Mouse (Mus musculus) adrenal gland, adult 2 months (tissue): ENCODE data around the gene Ssbp2. TPM values are rescaled to one million over a fixed set of nuclear protein-coding genes. Genes with fewer than 3 reads are reported as not detected.

Source experiments
- DNase-seq: peaks from one replicate; pipeline ENCODE4 v3.0.0; 2021
- polyA plus RNA-seq: library from polyadenylated mRNA; depleted of rRNA; stranded (reverse); fragments of >200 nt; gene quantifications from 2 replicates; pipeline ENCODE4 v1.2.3, GENCODE M21; 2012
- total RNA-seq, 2 experiments: library from RNA; stranded (reverse); gene quantifications; 2 replicates each; pipeline ENCODE4 v1.2.3; 2021

Ssbp2 gene
- total and polyA plus RNA-seq, 3 experiments: 5.5 to 41.2 (median 23.8) TPM

DNA sequence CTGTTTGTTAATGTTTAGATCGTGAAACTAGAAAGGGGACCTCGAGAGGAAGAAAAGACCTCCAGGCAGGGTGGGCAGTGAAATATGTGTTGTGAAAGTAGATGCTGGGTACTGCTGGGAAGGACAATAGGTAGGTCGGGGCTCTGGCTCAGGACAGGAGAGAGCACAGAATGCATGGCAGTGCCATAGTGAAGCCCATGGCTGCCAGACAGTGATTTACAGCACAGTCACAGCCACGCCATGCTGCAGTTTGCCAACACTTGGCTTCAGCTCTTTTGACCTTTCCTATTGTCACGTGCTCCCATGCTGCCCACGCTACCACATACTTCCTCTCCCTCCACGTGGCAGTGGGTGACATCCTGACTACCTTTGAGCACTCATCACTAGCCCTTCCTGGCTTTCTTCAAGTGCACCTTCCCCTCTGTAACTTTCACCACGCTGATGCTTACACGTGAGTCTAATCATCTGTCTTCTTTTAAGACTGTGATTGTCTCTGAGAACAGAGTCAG lies 171.3 kb downstream of the Ssbp2 start:
- DNase-seq: no peak

GRCm38 (mm10) chr13:91634123-91634522 lies 174.0 kb downstream of the Ssbp2 start:
- no peak for DNase-seq

DNA sequence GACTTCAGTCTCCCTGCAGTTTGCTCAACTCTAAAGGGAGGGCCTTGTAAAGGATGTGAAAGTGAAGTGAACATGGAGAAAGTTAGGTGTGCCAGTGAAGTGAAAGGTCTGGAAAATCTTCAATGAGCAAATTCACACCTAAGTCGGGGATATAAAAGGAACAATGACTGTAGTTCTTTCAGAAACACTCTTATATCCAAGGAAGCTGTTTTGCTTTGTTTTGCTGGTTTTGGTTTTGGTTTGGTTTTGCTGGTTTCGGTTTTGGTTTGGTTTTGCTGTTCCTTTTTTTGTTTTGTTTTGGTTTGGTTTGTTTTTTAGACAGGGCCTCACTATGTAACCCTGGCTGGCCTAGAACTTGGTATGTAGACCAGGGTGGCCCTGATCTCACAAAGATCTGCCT lies 175.9 kb downstream of the Ssbp2 start:
- no peak for DNase-seq

DNA sequence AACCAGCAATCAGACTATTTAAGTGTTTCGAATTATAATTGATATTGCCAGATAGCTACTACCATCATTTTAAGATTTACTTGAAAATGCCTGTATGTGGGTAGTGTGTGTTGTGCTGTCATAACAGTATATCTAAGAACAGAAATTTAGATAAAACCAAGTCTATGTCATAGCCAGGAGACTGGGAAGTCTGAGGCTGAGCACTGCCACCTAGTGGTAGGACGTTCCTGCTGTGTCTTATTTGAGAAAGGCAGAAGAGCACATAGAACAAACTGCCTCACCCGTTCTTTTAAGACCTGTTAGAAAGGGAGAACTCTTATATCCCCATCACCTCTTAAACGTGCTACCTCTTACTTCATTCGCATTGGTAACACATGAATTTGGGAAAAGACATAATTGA lies 176.7 kb downstream of the Ssbp2 start:
- DNase-seq: peak; percentile 75

GRCm38 (mm10) chr13:91638836-91639235 lies 178.8 kb downstream of the Ssbp2 start:
- DNase-seq: no peak

- DNase-seq: no peak
Measured at GRCm38 (mm10) chr13:91640219-91640618, 180.1 kb downstream of the Ssbp2 start.

DNA sequence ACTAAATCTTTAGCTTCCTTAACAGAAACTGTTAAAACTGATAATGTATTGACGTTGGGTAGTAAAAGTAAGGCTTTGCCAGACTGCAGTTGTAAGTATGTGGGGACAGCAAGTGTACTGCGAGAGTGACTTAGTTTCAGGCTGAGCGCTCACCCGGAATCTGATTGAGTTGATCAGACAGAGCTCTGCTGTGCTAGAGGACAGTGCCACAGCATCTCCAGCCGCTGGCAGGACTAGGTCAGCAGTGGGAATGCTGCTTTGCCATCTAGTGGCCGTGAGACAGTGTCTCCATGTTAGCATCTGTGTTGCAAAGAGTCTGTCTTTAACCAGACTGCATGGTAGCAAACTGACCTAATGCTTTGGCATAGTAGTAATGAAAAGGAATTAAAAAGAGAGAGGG lies 188.2 kb downstream of the Ssbp2 start:
- DNase-seq: peak; percentile 37

DNA sequence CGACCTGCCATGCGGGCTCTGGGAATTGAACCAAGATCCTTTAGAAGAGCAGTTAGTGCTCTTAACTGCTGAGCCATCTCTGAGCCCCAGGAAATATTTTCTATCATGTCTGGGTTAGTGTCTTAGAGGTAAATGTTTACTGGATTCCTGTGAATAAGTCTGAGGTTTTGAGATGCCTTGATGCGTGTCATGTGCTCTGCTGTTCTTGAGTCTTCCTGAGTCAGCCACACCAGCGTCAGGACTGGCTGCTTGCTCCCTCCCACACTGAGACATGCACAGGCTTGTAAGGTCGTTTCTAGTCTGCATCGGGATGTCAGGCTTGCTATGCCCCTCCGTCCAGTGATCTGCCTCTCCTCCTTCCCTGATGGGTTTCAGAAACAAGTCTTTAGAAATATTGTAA lies 189.8 kb downstream of the Ssbp2 start:
- DNase-seq: no peak

GRCm38 (mm10) chr13:91661068-91661795 lies 201.1 kb downstream of the Ssbp2 start:
- DNase-seq: no peak

- no peak for DNase-seq
Measured at GRCm38 (mm10) chr13:91662751-91663150, 202.7 kb downstream of the Ssbp2 start.

DNA sequence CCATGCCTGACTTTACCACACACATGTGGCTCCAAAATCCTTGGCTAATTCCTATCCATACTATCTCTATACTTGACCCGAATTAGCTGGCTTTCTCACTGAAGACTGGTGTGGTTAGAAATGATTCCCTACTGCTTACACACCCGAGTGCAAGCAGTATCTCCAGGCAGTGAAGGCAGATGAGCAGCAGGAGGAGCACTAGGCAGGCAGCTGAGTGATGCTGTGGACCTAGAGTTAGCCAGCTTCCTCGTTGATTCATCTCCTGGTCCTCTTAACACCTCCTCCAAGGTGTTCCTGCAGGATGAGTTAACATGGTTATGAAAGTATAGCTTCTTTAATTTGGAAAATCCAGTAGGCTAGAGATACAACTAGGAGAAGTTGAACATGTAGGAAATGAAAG lies 213.2 kb downstream of the Ssbp2 start:
- no peak for DNase-seq

GRCm38 (mm10) chr13:91680764-91681437 lies 220.8 kb downstream of the Ssbp2 start:
- DNase-seq: no peak

GRCm38 (mm10) chr13:91681474-91681873 lies 221.4 kb downstream of the Ssbp2 start:
- no peak for DNase-seq

DNA sequence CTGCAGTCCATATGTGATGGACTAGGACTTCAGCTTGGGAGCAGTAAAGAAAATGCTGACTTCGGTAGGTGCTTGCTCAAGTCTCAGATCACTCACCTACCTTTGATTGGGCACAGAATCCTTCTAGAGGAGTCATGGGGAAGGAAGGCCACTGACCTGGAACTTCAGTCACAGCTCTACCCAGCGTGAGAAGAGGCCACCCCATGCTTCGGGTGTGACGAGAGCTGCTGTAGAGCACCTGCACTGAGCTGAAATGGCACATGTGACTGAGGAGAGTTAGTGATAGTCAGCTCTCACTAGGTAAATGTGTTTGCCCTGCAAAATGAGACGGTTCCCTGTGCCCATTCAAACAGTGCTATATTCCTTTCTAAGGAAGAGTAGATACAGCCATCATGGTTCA lies 230.0 kb downstream of the Ssbp2 start:
- DNase-seq: no peak

DNA sequence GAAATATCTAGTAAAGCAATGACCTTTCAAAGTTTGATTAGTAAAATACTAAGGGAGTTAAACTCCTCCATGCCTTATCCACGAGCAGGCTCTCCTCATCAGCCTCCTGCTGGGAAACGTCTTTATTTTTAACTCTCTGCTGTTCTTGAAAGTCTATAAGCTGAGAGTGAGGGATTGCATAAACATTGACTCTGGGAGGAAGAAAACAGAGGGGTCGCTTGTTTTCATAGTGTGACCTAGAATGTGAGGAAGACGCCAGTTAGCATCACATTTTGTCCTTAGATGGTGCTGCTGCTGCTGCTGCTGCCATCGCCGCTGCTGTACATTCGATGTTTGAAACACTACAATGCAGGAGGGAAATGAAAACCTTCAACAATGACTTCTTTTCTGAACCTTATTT lies 233.5 kb downstream of the Ssbp2 start:
- no peak for DNase-seq

- DNase-seq: no peak
Measured at GRCm38 (mm10) chr13:91695406-91695805, 235.3 kb downstream of the Ssbp2 start.

- DNase-seq: no peak
Measured at GRCm38 (mm10) chr13:91696109-91696645, 236.1 kb downstream of the Ssbp2 start.

DNA sequence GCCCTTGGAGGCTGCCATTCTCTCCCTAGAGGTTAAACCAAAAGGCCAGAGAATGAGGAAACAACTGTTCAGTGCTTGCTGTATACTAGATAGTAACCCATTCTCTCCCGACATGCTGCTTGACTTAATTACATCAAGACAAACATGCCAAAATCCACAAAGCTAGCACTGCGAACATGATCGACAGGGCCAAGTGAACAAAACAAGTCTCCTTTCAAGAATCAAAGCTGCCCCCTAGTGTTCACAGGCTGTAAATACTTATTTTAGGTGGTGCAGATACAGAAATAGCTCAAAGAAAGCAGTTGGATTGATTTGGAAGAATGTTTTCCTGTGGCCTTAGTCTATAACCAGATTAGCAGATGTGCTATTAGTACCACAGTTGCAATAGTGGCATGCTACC lies 236.9 kb downstream of the Ssbp2 start:
- no peak for DNase-seq

- DNase-seq: no peak
Measured at GRCm38 (mm10) chr13:91702337-91702736, 242.3 kb downstream of the Ssbp2 start.

DNA sequence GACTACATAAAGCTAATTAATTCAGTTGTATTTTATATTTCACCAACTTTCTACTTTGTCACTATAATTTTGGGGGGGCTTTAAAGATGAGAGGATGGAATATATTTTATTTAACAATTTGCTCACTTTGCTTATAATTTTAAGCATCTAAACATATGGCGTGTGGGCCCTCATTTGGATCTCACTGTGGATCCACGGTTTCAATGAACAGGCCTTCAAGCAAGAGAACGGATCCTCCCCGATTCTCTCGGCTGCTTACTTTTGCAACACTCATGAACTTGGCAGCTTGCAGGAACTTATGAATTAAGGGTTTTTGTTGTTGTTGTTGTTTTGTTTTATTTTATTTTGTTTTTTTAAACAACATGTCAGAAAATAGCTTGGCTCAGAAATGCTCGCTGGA lies 259.4 kb downstream of the Ssbp2 start:
- DNase-seq: no peak

DNA sequence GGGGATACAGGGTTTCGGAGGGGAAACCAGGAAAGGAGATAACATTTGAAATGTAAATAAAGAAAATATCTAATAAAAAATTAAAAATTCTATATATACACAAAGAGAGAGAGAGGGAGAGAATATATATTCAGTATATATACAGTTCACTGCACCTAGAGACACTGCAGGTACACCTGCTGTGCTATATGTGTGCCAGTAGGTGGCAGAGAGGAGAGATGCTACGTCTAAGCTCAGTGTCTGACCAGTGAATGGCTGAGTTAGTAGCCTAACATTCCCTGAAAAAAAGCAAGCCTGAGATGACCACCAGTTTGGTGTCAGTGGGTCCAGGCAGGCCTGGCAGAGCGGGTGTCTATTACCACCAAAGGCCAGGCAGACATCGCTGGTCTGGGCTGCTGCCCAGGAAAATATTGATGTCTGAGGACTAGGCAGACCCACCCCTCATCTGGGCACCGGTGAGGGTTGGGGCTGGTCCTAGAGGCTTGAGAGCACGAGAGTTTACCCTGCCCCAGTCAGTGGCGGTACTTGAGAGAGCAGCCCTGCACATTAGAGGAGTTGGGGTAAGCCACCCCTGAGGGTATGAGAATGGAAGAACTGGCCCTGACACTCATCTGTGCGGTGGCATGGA lies 263.1 kb downstream of the Ssbp2 start:
- DNase-seq: peak; percentile 20

GRCm38 (mm10) chr13:91723736-91724119 lies 263.6 kb downstream of the Ssbp2 start:
- DNase-seq: no peak

GRCm38 (mm10) chr13:91724211-91724610 lies 264.1 kb downstream of the Ssbp2 start:
- no peak for DNase-seq
